Mouse (Mus musculus): Measurements from ENCODE around the gene Rplp2. TPM values are rescaled to one million over a fixed set of nuclear protein-coding genes. Genes with fewer than 3 reads are reported as not detected.
A peak's percentile ranks its signal among the peaks of the same experiment; 100 is the strongest.

The Rplp2 gene
- polyA plus RNA-seq, 1 experiment: 977 TPM

DNA sequence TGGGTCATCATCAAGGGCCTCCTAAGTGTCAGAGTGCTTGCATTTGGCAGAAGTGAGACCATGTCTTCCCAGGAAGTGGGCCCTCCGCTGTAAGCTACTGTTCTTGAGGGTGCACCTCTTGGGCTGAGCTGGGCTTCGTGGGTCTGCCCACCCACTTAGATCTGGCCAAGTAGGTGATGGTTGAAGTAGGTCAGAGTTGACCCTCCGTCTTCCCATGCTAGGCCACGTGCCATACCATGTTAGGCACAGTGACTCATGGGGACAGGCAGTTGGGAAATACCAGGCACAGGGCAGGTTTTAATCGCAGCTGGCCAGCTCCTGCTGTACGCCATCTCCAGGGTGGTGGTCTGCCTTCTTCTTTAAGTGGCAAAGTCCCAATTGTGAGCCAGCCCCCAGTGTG, 9.6 kb downstream of the Rplp2 start:
- no peak overlapping the region for H3K4me3 ChIP-seq (ENCODE audit: insufficient read depth, low read depth, low read length)

DNA sequence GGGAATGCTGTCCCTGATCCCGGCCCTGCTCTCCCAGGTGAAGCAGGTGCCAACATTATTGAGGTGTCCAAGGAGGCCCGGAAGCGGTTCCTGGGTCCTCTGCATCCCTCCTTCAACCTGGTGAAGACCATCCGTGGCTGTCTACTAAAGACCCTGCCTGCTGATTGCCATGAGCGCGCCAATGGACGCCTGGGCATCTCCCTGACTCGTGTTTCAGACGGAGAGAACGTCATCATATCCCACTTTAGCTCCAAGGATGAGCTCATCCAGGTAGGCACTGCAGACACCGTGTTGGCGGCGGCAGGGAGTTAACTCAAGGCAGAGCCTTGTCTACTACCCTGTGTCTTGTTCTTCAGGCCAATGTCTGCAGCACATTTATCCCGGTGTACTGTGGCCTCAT, 10.1 kb downstream of the Rplp2 start:
- Histone ChIP-seq H3K4me1 (ENCODE audit: control insufficient read depth, insufficient read depth, low read length) (peaks cover 26% of the 10 kb centered on the region), H3K27ac (ENCODE audit: insufficient read depth, low read depth, low read length) (no peak overlapping the region), H3K4me3 (ENCODE audit: insufficient read depth, low read depth, low read length) (no peak overlapping the region)
- TF ChIP-seq CTCF (IDR thresholded peaks at IDR 0.05; ENCODE audit: insufficient read depth, low read depth, low read length): no peak
- no peak for TF ChIP-seq POLR2A (IDR thresholded peaks at IDR 0.05; ENCODE audit: insufficient read depth, low read depth, low read length)
- WGBS: 94% methylated on average over 14 of the region's 14 CpGs

More for the DNA sequence above, 9.6 kb downstream of the Rplp2 start:
- Histone ChIP-seq H3K27ac (ENCODE audit: insufficient read depth, low read depth, low read length) (no peak overlapping the region), H3K4me1 (ENCODE audit: control insufficient read depth, insufficient read depth, low read length) (peaks cover 22% of the 10 kb centered on the region)
- no peak for TF ChIP-seq CTCF (IDR thresholded peaks at IDR 0.05; ENCODE audit: insufficient read depth, low read depth, low read length)
- no peak for TF ChIP-seq POLR2A (IDR thresholded peaks at IDR 0.05; ENCODE audit: insufficient read depth, low read depth, low read length)
- WGBS: 79% methylated on average over 6 of the region's 6 CpGs

DNA sequence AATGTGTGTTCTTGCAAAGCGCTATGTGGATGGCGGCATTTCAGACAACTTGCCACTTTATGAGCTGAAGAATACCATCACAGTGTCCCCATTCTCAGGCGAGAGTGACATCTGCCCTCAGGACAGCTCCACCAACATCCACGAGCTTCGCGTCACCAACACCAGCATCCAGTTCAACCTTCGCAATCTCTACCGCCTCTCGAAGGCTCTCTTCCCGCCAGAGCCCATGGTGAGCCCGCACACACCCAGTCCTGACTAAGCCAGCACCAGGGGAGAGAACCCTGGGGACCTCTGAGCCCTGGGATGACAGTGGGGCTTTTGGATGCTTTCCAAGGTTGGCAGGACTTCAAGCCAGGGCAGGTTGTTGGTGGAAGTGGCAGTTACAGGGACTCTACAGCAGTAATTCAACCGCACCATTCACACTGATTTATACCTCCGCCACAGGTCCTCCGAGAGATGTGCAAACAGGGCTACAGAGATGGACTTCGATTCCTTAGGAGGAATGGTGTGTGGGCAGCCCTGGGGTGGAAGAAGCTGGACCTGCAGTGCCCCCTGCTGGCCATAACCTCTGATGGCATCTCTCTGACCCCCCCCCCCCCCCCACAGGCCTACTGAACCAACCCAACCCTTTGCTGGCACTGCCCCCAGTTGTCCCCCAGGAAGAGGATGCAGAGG, 11.0 kb downstream of the Rplp2 start:
- no peak overlapping the region for H3K27ac ChIP-seq (ENCODE audit: insufficient read depth, low read depth, low read length)
- 89% methylated on average over 15 of the region's 15 CpGs for WGBS
- TF ChIP-seq POLR2A (IDR thresholded peaks at IDR 0.05; ENCODE audit: insufficient read depth, low read depth, low read length) (no peak), CTCF (IDR thresholded peaks at IDR 0.05; ENCODE audit: insufficient read depth, low read depth, low read length) (peak; percentile 37; the same call in 1 of the 2 replicates)

DNA sequence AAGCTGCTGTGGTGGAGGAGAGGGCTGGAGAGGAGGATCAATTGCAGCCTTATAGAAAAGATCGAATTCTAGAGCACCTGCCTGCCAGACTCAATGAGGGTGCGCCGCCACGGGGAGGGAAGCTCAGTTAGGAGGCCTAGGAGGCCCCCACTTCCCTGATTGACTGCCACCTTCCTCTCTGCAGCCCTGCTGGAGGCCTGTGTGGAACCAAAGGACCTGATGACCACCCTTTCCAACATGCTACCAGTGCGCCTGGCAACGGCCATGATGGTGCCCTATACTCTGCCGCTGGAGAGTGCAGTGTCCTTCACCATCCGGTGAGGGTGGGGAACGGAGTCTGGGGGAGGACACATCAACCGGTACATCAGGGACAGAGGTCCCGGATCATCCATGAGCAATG, 11.5 kb downstream of the Rplp2 start:
- Histone ChIP-seq H3K4me3 (ENCODE audit: insufficient read depth, low read depth, low read length) (no peak overlapping the region), H3K4me1 (ENCODE audit: control insufficient read depth, insufficient read depth, low read length) (peaks cover 26% of the 10 kb centered on the region), H3K27ac (ENCODE audit: insufficient read depth, low read depth, low read length) (no peak overlapping the region)
- 93% methylated on average over 11 of the region's 11 CpGs for WGBS
- TF ChIP-seq POLR2A (IDR thresholded peaks at IDR 0.05; ENCODE audit: insufficient read depth, low read depth, low read length) (no peak), CTCF (IDR thresholded peaks at IDR 0.05; ENCODE audit: insufficient read depth, low read depth, low read length) (no peak)

More for the DNA sequence above, 11.0 kb downstream of the Rplp2 start:
- Histone ChIP-seq H3K4me3 (ENCODE audit: insufficient read depth, low read depth, low read length) (no peak overlapping the region), H3K4me1 (ENCODE audit: control insufficient read depth, insufficient read depth, low read length) (peaks cover 26% of the 10 kb centered on the region)

DNA sequence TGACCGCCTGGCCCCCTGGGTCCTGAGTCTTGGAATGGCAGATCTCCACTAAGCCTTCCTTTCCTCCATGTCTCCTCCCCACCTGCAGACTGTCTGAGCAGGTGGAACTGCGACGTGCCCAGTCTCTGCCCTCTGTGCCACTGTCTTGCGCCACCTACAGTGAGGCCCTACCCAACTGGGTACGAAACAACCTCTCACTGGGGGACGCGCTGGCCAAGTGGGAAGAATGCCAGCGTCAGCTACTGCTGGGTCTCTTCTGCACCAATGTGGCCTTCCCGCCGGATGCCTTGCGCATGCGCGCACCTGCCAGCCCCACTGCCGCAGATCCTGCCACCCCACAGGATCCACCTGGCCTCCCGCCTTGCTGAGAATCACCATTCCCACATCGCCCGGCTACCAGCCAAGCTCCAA, 12.1 kb downstream of the Rplp2 start:
- H3K27ac ChIP-seq (ENCODE audit: insufficient read depth, low read depth, low read length): no peak overlapping the region
- no peak for TF ChIP-seq CTCF (IDR thresholded peaks at IDR 0.05; ENCODE audit: insufficient read depth, low read depth, low read length)
- H3K4me3 ChIP-seq (ENCODE audit: insufficient read depth, low read depth, low read length): no peak overlapping the region
- H3K4me1 ChIP-seq (ENCODE audit: control insufficient read depth, insufficient read depth, low read length): peaks cover 25% of the 10 kb centered on the region
- WGBS: 90% methylated on average over 17 of the region's 17 CpGs

DNA sequence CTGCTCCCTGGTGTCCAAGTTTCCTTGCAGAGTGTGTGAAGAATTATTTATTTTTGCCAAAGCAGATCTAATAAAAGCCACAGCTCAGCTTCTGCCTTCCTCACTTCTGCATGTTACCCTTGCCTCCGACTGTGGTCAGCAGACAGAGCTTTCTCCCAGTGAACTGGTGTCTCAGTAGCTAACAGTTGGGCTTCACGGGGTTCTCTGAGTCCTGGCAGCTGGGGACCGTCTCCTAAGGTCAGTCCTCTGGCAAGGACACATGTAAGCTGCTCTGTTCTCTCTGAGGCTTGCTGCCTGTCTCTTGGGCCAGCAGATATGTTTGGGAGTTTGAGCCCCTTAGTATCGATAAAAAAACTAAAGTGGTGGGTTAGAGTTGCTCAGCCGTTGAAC, 12.8 kb downstream of the Rplp2 start:
- WGBS: 80% methylated on average over 5 of the region's 5 CpGs
- no peak overlapping the region for H3K27ac ChIP-seq (ENCODE audit: insufficient read depth, low read depth, low read length)
- no peak for TF ChIP-seq CTCF (IDR thresholded peaks at IDR 0.05; ENCODE audit: insufficient read depth, low read depth, low read length)
- TF ChIP-seq POLR2A (IDR thresholded peaks at IDR 0.05; ENCODE audit: insufficient read depth, low read depth, low read length): no peak

DNA sequence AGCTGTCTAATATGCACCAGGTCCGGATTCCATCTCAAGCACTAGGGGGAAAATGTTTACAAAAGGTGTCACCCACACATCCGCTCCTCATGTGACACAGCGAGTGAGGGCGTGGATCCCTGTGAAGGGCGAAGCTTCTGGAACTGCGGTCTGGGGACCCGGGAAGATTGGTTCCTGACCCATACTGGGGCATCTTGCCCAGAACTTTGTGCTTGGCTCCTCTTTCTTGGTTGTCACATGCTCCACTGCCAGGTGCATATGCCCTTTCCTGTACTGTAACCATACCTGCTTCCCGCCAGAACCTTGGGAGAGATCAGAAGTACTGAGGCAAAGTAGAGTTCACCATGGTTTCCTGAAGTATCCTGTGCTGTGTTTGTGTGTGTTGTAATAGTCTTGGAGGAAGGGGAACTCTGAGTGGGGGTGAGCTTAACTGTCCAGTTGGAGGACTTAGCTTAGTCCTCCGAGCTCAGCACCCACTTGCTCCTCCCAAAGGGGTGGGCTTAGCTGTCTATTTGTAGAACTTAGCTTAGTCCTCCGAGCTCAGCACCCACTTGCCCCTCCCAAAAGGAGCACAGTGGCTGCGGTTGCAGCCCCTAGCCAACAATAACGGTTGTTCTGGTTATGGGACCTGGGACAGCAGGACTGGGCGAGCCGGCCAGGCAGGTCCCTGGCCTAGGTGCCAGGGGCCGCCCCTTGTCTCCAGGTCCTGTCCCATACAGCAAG, 13.4 kb downstream of the Rplp2 start, which contains the start of gene Cracr2b:
Cracr2b (plus strand) TSS at position 704 of the 723 bp plus-strand sequence.
- H3K4me1 ChIP-seq (ENCODE audit: control insufficient read depth, insufficient read depth, low read length): peaks cover 17% of the 10 kb centered on the region
- no peak within 1 kb of the TSS for H3K27ac ChIP-seq (ENCODE audit: insufficient read depth, low read depth, low read length)
- TF ChIP-seq CTCF (IDR thresholded peaks at IDR 0.05; ENCODE audit: insufficient read depth, low read depth, low read length) (no peak), POLR2A (IDR thresholded peaks at IDR 0.05; ENCODE audit: insufficient read depth, low read depth, low read length) (no peak)
- peak within 1 kb of the TSS; percentile 33 for H3K4me3 ChIP-seq (ENCODE audit: insufficient read depth, low read depth, low read length)
- WGBS: 78% methylated on average over 15 of the region's 15 CpGs

More for the DNA sequence above, 12.8 kb downstream of the Rplp2 start:
- no peak overlapping the region for H3K4me3 ChIP-seq (ENCODE audit: insufficient read depth, low read depth, low read length)
- H3K4me1 ChIP-seq (ENCODE audit: control insufficient read depth, insufficient read depth, low read length): peaks cover 20% of the 10 kb centered on the region

DNA sequence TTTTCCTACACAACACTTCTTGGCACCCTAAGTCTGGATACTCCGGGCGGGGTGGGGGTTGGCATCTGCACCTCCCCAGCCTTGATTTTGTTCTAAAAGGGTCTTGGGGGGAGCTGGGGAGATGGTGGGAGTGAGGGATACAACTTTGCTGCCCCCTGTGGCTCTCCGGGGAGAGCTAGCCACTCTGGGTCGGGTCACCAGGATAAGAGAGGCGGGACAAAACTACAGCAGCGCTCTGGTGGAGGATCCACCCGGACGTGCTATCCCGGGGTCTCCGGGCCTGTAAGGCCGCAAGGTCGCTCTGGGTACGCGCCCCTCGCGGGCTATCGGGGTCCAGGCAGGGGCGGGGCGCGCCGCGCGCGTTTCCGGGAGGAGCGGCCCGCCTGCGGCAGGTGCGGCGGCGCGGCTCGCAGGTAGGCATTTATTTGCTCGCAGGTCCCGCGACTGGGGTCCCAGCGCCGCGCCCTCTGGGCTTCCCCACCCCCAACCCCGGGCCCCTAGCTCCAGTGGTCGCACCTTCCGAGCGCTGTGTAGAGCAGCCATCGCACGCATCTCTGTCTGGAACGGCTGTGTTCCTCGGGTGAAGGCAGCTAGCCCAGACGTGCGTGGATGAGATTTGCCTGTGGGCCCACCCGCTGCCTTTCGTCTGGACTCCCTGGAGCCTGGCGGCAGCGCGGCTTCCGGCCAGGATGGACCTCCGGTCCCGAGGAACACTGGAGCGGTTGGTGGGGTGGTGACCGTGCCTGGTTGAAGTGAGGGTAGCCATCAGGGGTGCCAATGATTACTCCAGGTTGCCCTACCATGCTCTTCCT, 14.6 kb downstream of the Rplp2 start:
- TF ChIP-seq CTCF (IDR thresholded peaks at IDR 0.05; ENCODE audit: insufficient read depth, low read depth, low read length) (no peak), POLR2A (IDR thresholded peaks at IDR 0.05; ENCODE audit: insufficient read depth, low read depth, low read length) (no peak)
- WGBS: 5% methylated on average over 59 of the region's 59 CpGs
- Histone ChIP-seq H3K4me1 (ENCODE audit: control insufficient read depth, insufficient read depth, low read length) (peaks cover 9% of the 10 kb centered on the region), H3K27ac (ENCODE audit: insufficient read depth, low read depth, low read length) (no peak overlapping the region), H3K4me3 (ENCODE audit: insufficient read depth, low read depth, low read length) (peak overlapping the region; percentile 33)

All from olfactory bulb, adult 2 months (tissue).